In genomic region chr13:107619430-107619927, GRCm38 (mm10) we compare ENCODE assay signal across 8 mouse cellular contexts.
DNase-seq lines count a peak whose midpoint lies in the region; ATAC-seq and TF ChIP-seq lines count a peak whose summit lies in the region.

No protein-coding gene starts in this region.

- no peak overlapping the region for H3K4me2 ChIP-seq in embryonic facial prominence, embryonic 13.5 days
- H3K4me2 ChIP-seq in liver, embryonic 11.5 days: peak overlapping the region; percentile 59
- no peak overlapping the region for H3K4me2 ChIP-seq in neural tube, embryonic 15.5 days

- TF ChIP-seq POLR2A in thymus, adult 2 months (IDR thresholded peaks at IDR 0.05; ENCODE audit: control insufficient read depth, extremely low read depth, insufficient read depth, low read length, poor library complexity): no peak

- H3K9ac ChIP-seq in embryonic facial prominence, embryonic 13.5 days: no peak overlapping the region
- peak overlapping the region; percentile 53; the same call in 1 of the 2 replicates for H3K9ac ChIP-seq in liver, embryonic 11.5 days (ENCODE audit: low read depth, low read length)
- H3K9ac ChIP-seq in neural tube, embryonic 15.5 days (replicated peaks): no peak overlapping the region

- ATAC-seq in embryonic facial prominence, embryonic 13.5 days (ENCODE audit: insufficient number of reproducible peaks, insufficient read depth, low FRiP score, low TSS enrichment, low read depth): 0 out of 2 replicates have a peak, but pooled peaks have one; percentile 10
- ATAC-seq in liver, embryonic 11.5 days (replicated peaks; ENCODE audit: low FRiP score): peak; percentile 94
- ATAC-seq in neural tube, embryonic 15.5 days (ENCODE audit: low FRiP score): peak; percentile 48; the same call in 1 of the 2 replicates

- no peak overlapping the region for H3K27ac ChIP-seq in embryonic facial prominence, embryonic 13.5 days
- H3K27ac ChIP-seq in liver, embryonic 11.5 days (ENCODE audit: low read depth, low read length): 0 out of 2 replicates have a peak overlapping the region, but pooled peaks have one; percentile 26
- H3K27ac ChIP-seq in neural tube, embryonic 15.5 days (replicated peaks): no peak overlapping the region
- no peak overlapping the region for H3K27ac ChIP-seq in thymus, adult 2 months (ENCODE audit: control insufficient read depth, insufficient read depth, low read length)

- H3K4me3 ChIP-seq in embryonic facial prominence, embryonic 13.5 days: no peak overlapping the region
- H3K4me3 ChIP-seq in liver, embryonic 11.5 days (ENCODE audit: low read depth, low read length): peak overlapping the region; percentile 31
- H3K4me3 ChIP-seq in neural tube, embryonic 15.5 days (replicated peaks): no peak overlapping the region
- no peak overlapping the region for H3K4me3 ChIP-seq in thymus, adult 2 months (ENCODE audit: control insufficient read depth, insufficient read depth, low read length)

- H3K27me3 ChIP-seq in embryonic facial prominence, embryonic 13.5 days: peaks cover 24% of the 10 kb centered on the region
- H3K27me3 ChIP-seq in liver, embryonic 11.5 days (replicated peaks; ENCODE audit: control insufficient read depth, insufficient read depth, low read length): no peaks in the 10 kb centered on the region
- H3K27me3 ChIP-seq in neural tube, embryonic 15.5 days (replicated peaks): no peaks in the 10 kb centered on the region
- no peaks in the 10 kb centered on the region for H3K27me3 ChIP-seq in thymus, adult 2 months (ENCODE audit: control insufficient read depth, insufficient read depth, low read length)

- H3K9me3 ChIP-seq in embryonic facial prominence, embryonic 13.5 days: no peaks in the 10 kb centered on the region
- H3K9me3 ChIP-seq in liver, embryonic 11.5 days (ENCODE audit: control insufficient read depth, low read length): no peaks in the 10 kb centered on the region
- H3K9me3 ChIP-seq in neural tube, embryonic 15.5 days (replicated peaks): no peaks in the 10 kb centered on the region

- no peak for TF ChIP-seq CTCF in thymus, adult 2 months (IDR thresholded peaks at IDR 0.05; ENCODE audit: borderline replicate concordance, control insufficient read depth, extremely low read depth, insufficient read depth, low read length, poor library complexity)

- peak; percentile 38 for DNase-seq in layer of hippocampus, adult 11-12 months (ENCODE audit: low spot score)
- no peak for DNase-seq in layer of hippocampus, postnatal 25 days (ENCODE audit: extremely low spot score in 1 of 2, low spot score in 1 of 2)
- DNase-seq in liver, embryonic 11.5 days (ENCODE audit: low spot score): peak; percentile 54
- DNase-seq in gastrocnemius, adult 8-10 months (ENCODE audit: low spot score in 2 of 2): no peak
- no peak for DNase-seq in cerebellum, adult 11 months
- DNase-seq in thymus, adult 2 months: no peak

- WGBS in embryonic facial prominence, embryonic 13.5 days: 43% methylated on average over 9 of the region's 9 CpGs
- 11% methylated on average over 9 of the region's 9 CpGs for WGBS in liver, embryonic 11.5 days
- 33% methylated on average over 9 of the region's 9 CpGs for WGBS in neural tube, embryonic 15.5 days
- WGBS in thymus, adult 2 months: 22% methylated on average over 9 of the region's 9 CpGs

- H3K36me3 ChIP-seq in embryonic facial prominence, embryonic 13.5 days: no peaks in the 10 kb centered on the region
- H3K36me3 ChIP-seq in liver, embryonic 11.5 days (ENCODE audit: control insufficient read depth, insufficient read depth, low read length): no peaks in the 10 kb centered on the region
- H3K36me3 ChIP-seq in neural tube, embryonic 15.5 days: no peaks in the 10 kb centered on the region
- H3K36me3 ChIP-seq in thymus, adult 2 months (ENCODE audit: control insufficient read depth, insufficient read depth, low read length): no peaks in the 10 kb centered on the region

- H3K4me1 ChIP-seq in embryonic facial prominence, embryonic 13.5 days: peaks cover 22% of the 10 kb centered on the region
- H3K4me1 ChIP-seq in liver, embryonic 11.5 days (replicated peaks; ENCODE audit: control insufficient read depth, insufficient read depth, low read length): peaks cover 20% of the 10 kb centered on the region
- H3K4me1 ChIP-seq in neural tube, embryonic 15.5 days: peaks cover 29% of the 10 kb centered on the region
- no peaks in the 10 kb centered on the region; the same call in 1 of the 2 replicates for H3K4me1 ChIP-seq in thymus, adult 2 months (replicated peaks; ENCODE audit: control insufficient read depth, insufficient read depth, low read length)

Comparison
In these comparisons a context has a peak if more than half of its experiments do, and no peak if none do; other contexts are left out.
1. DNase-seq: peak in layer of hippocampus, adult 11-12 months (single experiment) and liver, embryonic 11.5 days (single experiment); none in layer of hippocampus, postnatal 25 days (0 of 2), gastrocnemius, adult 8-10 months (0 of 2), cerebellum, adult 11 months (single experiment) and thymus, adult 2 months (single experiment).
2. ATAC-seq: peak in every context shown above with its lines; median percentile 94 in liver, embryonic 11.5 days; 48 in neural tube, embryonic 15.5 days; 10 in embryonic facial prominence, embryonic 13.5 days.